ENCODE assay signal across 16 mouse cellular contexts in the genomic region with DNA sequence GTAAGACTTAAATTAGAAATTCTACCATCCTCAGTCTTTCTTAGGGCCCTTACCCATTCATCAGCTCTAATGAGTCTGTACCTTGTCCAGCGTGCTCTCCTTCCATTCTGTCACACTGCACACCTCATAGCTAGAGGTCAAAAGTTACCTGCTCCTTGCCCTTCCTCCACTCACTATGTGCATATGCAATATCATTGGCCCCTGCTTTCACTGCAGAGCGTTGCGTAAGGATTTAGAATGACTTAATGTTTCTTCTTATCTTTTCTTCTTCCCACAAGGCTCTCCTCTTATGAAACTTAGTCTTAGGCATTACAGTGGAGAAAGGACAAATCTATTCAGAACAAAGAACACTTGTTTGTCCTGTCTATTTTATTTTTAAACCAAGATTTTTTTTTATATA. TPM values are rescaled to one million over a fixed set of nuclear protein-coding genes. Genes with fewer than 3 reads are reported as not detected.
"Had no signal": no experiment of that assay in that cellular context is flagged by ENCODE, and none has a peak within 500 bp of the region (broad histone marks: within the 10 kb centered on the region; RNA-seq: fewer than 3 reads in every experiment).

No protein-coding gene starts in this region.

- H3K9ac ChIP-seq: limb, embryonic 15.5 days; liver, embryonic 12.5 days; lung, embryonic 14.5 days; midbrain, embryonic 12.5 days; neural tube, embryonic 13.5 days; stomach, embryonic 15.5 days had no signal

- ATAC-seq: liver, embryonic 12.5 days; midbrain, embryonic 16.5 days had no signal

- DNase-seq: kidney, adult 18-20 months; kidney, postnatal 10 days; kidney, postnatal 4 days; lung, embryonic 14.5 days; lung, postnatal 10 days; lung, postnatal 4 days; retina, postnatal 1 day; thymus, postnatal 36 days had no signal

- H3K27me3 ChIP-seq: limb, embryonic 15.5 days; liver, embryonic 12.5 days; midbrain, embryonic 12.5 days; neural tube, embryonic 13.5 days; stomach, embryonic 15.5 days had no signal

- H3K4me1 ChIP-seq: limb, embryonic 15.5 days; liver, embryonic 12.5 days; midbrain, embryonic 12.5 days; neural tube, embryonic 13.5 days; stomach, embryonic 15.5 days had no signal

- H3K36me3 ChIP-seq: limb, embryonic 15.5 days; liver, embryonic 12.5 days; midbrain, embryonic 12.5 days; neural tube, embryonic 13.5 days; stomach, embryonic 15.5 days had no signal

- H3K4me2 ChIP-seq: limb, embryonic 15.5 days; liver, embryonic 12.5 days; lung, embryonic 14.5 days; midbrain, embryonic 12.5 days; neural tube, embryonic 13.5 days; stomach, embryonic 15.5 days had no signal

- H3K9me3 ChIP-seq: limb, embryonic 15.5 days; liver, embryonic 12.5 days; midbrain, embryonic 12.5 days; neural tube, embryonic 13.5 days; stomach, embryonic 15.5 days had no signal

- H3K4me3 ChIP-seq: layer of hippocampus, adult 2 months; left cerebral cortex, adult 2 months; limb, embryonic 15.5 days; liver, embryonic 12.5 days; midbrain, embryonic 12.5 days; neural tube, embryonic 13.5 days; stomach, embryonic 15.5 days had no signal

- H3K27ac ChIP-seq: layer of hippocampus, adult 2 months; left cerebral cortex, adult 2 months; liver, embryonic 12.5 days; midbrain, embryonic 12.5 days; neural tube, embryonic 13.5 days; stomach, embryonic 15.5 days had no signal

RNA-seq across cellular contexts. Expression of gene Scin, which starts 20.0 kb away (rescaled TPM):
- total RNA-seq: left cerebral cortex, adult 2 months had no signal
- polyA plus RNA-seq: midbrain, embryonic 16.5 days had no signal
